9 mouse cellular contexts compared by ENCODE assay signal in the genomic region with DNA sequence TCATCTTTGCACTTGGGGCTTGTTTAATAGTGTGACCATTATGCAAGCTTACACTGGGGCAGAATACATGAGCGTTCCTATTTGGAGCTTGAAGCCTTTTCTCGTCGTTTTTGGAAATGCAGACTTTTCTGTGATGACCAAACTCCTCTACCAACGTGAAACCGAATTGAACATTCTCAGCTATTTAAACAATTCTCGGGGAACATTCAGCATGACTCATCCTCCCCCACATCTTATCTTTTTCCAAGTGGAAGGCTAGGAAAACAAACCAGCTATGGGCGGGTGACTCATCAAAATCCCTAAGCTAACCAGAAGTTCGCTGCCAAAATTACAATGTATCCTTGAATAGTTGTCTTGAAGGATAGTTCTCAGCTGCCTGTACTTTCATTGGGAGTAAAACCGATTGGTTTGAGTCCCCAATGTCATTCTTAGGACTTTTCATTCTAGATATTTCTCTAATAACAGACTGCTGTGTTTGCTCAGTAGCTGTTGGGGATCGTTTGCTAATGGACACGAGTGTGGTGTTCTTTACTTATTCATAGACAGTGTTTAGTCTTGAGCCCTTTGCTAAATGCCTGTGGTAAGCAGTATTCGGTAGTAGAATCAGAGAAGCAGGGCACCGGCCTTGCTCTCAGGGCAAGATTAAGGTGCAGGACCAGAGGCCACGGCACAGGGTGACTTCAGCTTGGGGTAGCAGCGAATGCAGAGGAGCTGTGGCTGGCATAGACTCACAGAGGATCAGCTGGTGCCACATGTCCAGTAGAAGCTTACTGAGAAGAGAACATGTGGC. TPM values are rescaled to one million over a fixed set of nuclear protein-coding genes. Genes with fewer than 3 reads are reported as not detected.
DNase-seq lines count a peak whose midpoint lies in the region; ATAC-seq and TF ChIP-seq lines count a peak whose summit lies in the region.
"Had no signal": no experiment of that assay in that cellular context is flagged by ENCODE, and none has a peak within 500 bp of the region (broad histone marks: within the 10 kb centered on the region; RNA-seq: fewer than 3 reads in every experiment).

No protein-coding gene starts in this region.

- no peak for TF ChIP-seq CTCF in gastrocnemius, adult 2 months (IDR thresholded peaks at IDR 0.05)
- TF ChIP-seq CTCF in olfactory bulb, adult 2 months (IDR thresholded peaks at IDR 0.05; ENCODE audit: insufficient read depth, low read depth, low read length), result no peak

- H3K36me3 ChIP-seq in hindbrain, embryonic 16.5 days (ENCODE audit: control insufficient read depth, insufficient read depth, low read length), result peaks cover 9% of the 10 kb centered on the region; the same call in 1 of the 2 replicates

- ATAC-seq in hindbrain, embryonic 16.5 days, result no peak

- no peak overlapping the region for H3K4me3 ChIP-seq in gastrocnemius, adult 2 months
- no peak overlapping the region for H3K4me3 ChIP-seq in olfactory bulb, adult 2 months (ENCODE audit: insufficient read depth, low read depth, low read length)
- no peak overlapping the region for H3K4me3 ChIP-seq in hindbrain, embryonic 16.5 days (ENCODE audit: low read length)

- no peak overlapping the region for H3K4me2 ChIP-seq in hindbrain, embryonic 16.5 days (ENCODE audit: low read length)

- H3K9me3 ChIP-seq in hindbrain, embryonic 16.5 days (ENCODE audit: control insufficient read depth, low read length), result no peaks in the 10 kb centered on the region

- TF ChIP-seq POLR2A in olfactory bulb, adult 2 months (IDR thresholded peaks at IDR 0.05; ENCODE audit: insufficient read depth, low read depth, low read length), result no peak

- no peaks in the 10 kb centered on the region for H3K27me3 ChIP-seq in hindbrain, embryonic 16.5 days (replicated peaks; ENCODE audit: control insufficient read depth, insufficient read depth, low read length)

- no peak overlapping the region for H3K9ac ChIP-seq in hindbrain, embryonic 16.5 days (ENCODE audit: low read depth, low read length)

- no peak for DNase-seq in gastrocnemius, adult 2 months
- no peak for DNase-seq in gastrocnemius, postnatal 36 days
- DNase-seq in right cerebral cortex, adult 18-20 months, result peak; percentile 89
- DNase-seq in right cerebral cortex, postnatal 4 days, result no peak
- DNase-seq in fibroblast of lung, adult 2 months (ENCODE audit: low read depth), result peak; percentile 82
- no peak for DNase-seq in neural tube, embryonic 10.5 days (ENCODE audit: extremely low spot score, low spot score)
- DNase-seq: cerebellum, postnatal 10 days had no signal

- H3K4me1 ChIP-seq in olfactory bulb, adult 2 months (ENCODE audit: control insufficient read depth, insufficient read depth, low read length), result peaks cover 15% of the 10 kb centered on the region
- H3K4me1 ChIP-seq in hindbrain, embryonic 16.5 days (ENCODE audit: control insufficient read depth, insufficient read depth, low read depth, low read length), result no peaks in the 10 kb centered on the region

- intact Hi-C loops in gastrocnemius, adult 2 months (cut with DNase I), result no loop called here
- intact Hi-C loops in gastrocnemius, postnatal 36 days (cut with DNase I), result no loop called here

- WGBS in olfactory bulb, adult 2 months, result 42% methylated on average over 15 of the region's 15 CpGs
- WGBS in hindbrain, embryonic 16.5 days, result 91% methylated on average over 15 of the region's 15 CpGs

- peak overlapping the region; percentile 59 for H3K27ac ChIP-seq in gastrocnemius, adult 2 months
- H3K27ac ChIP-seq in olfactory bulb, adult 2 months (ENCODE audit: insufficient read depth, low read depth, low read length), result peak overlapping the region; percentile 96
- no peak overlapping the region for H3K27ac ChIP-seq in hindbrain, embryonic 16.5 days (ENCODE audit: low read depth, low read length)

RNA-seq across cellular contexts. Expression of gene Sfxn1, which starts 29.6 kb away (rescaled TPM):
- 1 to 10 TPM; 1.6 to 2.6 TPM for total RNA-seq in gastrocnemius, adult 2 months (2021)
- total RNA-seq in gastrocnemius, postnatal 36 days (2021), result 1 to 10 TPM; 1.8 to 2.4 TPM
- polyA plus RNA-seq in olfactory bulb, adult 2 months (2012; ENCODE audit: insufficient read depth, insufficient read length, low replicate concordance, missing spikeins), result not detected in 2 replicates
- polyA plus RNA-seq in hindbrain, embryonic 16.5 days (2015; fragmentation: Nextera tagmentation; extraction: Ambion mirVana), result 89.7 and 97.0 TPM in 2 replicates

RNA-seq across cellular contexts. Expression of gene Drd1, which starts 45.7 kb away (rescaled TPM):
- total RNA-seq in gastrocnemius, adult 2 months (2021), result under 1 TPM in 1 of 2 experiments, not detected in 1; 0.11 TPM
- not detected for total RNA-seq in gastrocnemius, postnatal 36 days (2021)
- not detected in 2 replicates for polyA plus RNA-seq in olfactory bulb, adult 2 months (2012; ENCODE audit: insufficient read depth, insufficient read length, low replicate concordance, missing spikeins)
- 2.1 and 2.4 TPM in 2 replicates for polyA plus RNA-seq in hindbrain, embryonic 16.5 days (2015; fragmentation: Nextera tagmentation; extraction: Ambion mirVana)

Comparison
In these comparisons a context has a peak if more than half of its experiments do, and no peak if none do; other contexts are left out.
1. DNase-seq: peak in right cerebral cortex, adult 18-20 months (single experiment) and fibroblast of lung, adult 2 months (single experiment); none in gastrocnemius, adult 2 months (single experiment), gastrocnemius, postnatal 36 days (0 of 2), right cerebral cortex, postnatal 4 days (single experiment) and neural tube, embryonic 10.5 days (single experiment).